Mouse (Mus musculus) hindbrain, postnatal 0 days (tissue): ENCODE measurements around the gene Cacna1i. TPM values are rescaled to one million over a fixed set of nuclear protein-coding genes. Genes with fewer than 3 reads are reported as not detected.

Experiments
- ATAC-seq: fragments of 200-750 bp; cut with Nextera tagmentation; 2 replicates; pipeline ENCODE4 v1.8.0; 2017; ENCODE audit warnings: mild to moderate bottlenecking, moderate TSS enrichment, moderate library complexity
- DNase-seq: peaks from one replicate; pipeline ENCODE4 v3.0.0-alpha.2; 2015; ENCODE audit warnings: low spot score
- H3K27ac ChIP-seq: fragments of 300-500 bp; sonication (generic); 2 replicates; pipeline ENCODE4 v1.5.1; 2014; ENCODE audit warnings: mild to moderate bottlenecking
- H3K27me3 ChIP-seq: fragments of 300-500 bp; sonication (generic); 2 replicates; pipeline ENCODE4 v1.6.1; 2014; ENCODE audit warnings: low read length, mixed read lengths; ENCODE audit not compliant: insufficient read depth
- H3K36me3 ChIP-seq: fragments of 300-500 bp; sonication (generic); 2 replicates; pipeline ENCODE4 v1.6.1; 2014; ENCODE audit warnings: low read length, mixed read lengths; ENCODE audit not compliant: insufficient read depth
- H3K4me1 ChIP-seq: fragments of 300-500 bp; sonication (generic); 2 replicates; pipeline ENCODE4 v1.6.1; 2014; ENCODE audit warnings: antibody characterized with exemption, low read length, mixed read lengths; ENCODE audit not compliant: insufficient read depth
- H3K4me2 ChIP-seq: fragments of 300-500 bp; sonication (generic); 2 replicates; pipeline ENCODE4 v1.6.1; 2014; ENCODE audit warnings: low read depth, mild to moderate bottlenecking, low read length, moderate library complexity, mixed read lengths
- H3K4me3 ChIP-seq: fragments of 300-500 bp; sonication (generic); 2 replicates; pipeline ENCODE4 v1.5.1; 2014; ENCODE audit warnings: low read length
- H3K9ac ChIP-seq: fragments of 300-500 bp; sonication (generic); replicated peaks from 2 replicates; pipeline ENCODE4 v1.6.1; 2014; ENCODE audit warnings: mild to moderate bottlenecking, low read length, moderate library complexity, mixed read lengths
- H3K9me3 ChIP-seq: fragments of 300-500 bp; sonication (generic); 2 replicates; pipeline ENCODE4 v1.6.1; 2016; ENCODE audit warnings: low read length, mixed read lengths
- CTCF ChIP-seq: IDR thresholded peaks from 2 replicates; pipeline ENCODE4 v1.5.1; 2016; ENCODE audit warnings: antibody characterized with exemption, control low read depth, low read depth
- WGBS: fragments of 180-500 bp; shearing (Covaris S2); extraction: QIAGEN DNeasy Blood & Tissue Kit; methylation state at CpG from one replicate; pipeline ENCODE4 v1.1.7; 2014; 5-methylcytosine and 5-hydroxymethylcytosine counted together
- polyA plus RNA-seq: library from polyadenylated mRNA; unstranded; fragments of >200 nt; fragmentation: Nextera tagmentation; extraction: Ambion mirVana; gene quantifications from 2 replicates; pipeline ENCODE4 v1.2.1, GENCODE M21; 2015
- total RNA-seq: library from RNA; depleted of rRNA; stranded (reverse); fragments of >200 nt; gene quantifications from 2 replicates; pipeline ENCODE4 v1.2.3, GENCODE M21; 2014

Gene Cacna1i
- total and polyA plus RNA-seq, 2 experiments from 2014 or later = 0.50 to 10.8 TPM

- Histone ChIP-seq H3K9me3 (no peaks in the 10 kb centered on the region), H3K4me3 (no peak overlapping the region), H3K9ac (no peak overlapping the region), H3K4me2 (no peak overlapping the region), H3K36me3 (no peaks in the 10 kb centered on the region), H3K4me1 (0 out of 2 replicates have a peak, but pooled peaks cover 7% of the 10 kb centered on the region), H3K27ac (no peak overlapping the region), H3K27me3 (no peaks in the 10 kb centered on the region)
- ATAC-seq = no peak
- 56% methylated on average over 8 of the region's 8 CpGs for WGBS
- TF ChIP-seq CTCF = no peak
- DNase-seq = no peak
Measured at GRCm38 (mm10) chr15:80317841-80318530, 30.9 kb downstream of the Cacna1i start.

DNA sequence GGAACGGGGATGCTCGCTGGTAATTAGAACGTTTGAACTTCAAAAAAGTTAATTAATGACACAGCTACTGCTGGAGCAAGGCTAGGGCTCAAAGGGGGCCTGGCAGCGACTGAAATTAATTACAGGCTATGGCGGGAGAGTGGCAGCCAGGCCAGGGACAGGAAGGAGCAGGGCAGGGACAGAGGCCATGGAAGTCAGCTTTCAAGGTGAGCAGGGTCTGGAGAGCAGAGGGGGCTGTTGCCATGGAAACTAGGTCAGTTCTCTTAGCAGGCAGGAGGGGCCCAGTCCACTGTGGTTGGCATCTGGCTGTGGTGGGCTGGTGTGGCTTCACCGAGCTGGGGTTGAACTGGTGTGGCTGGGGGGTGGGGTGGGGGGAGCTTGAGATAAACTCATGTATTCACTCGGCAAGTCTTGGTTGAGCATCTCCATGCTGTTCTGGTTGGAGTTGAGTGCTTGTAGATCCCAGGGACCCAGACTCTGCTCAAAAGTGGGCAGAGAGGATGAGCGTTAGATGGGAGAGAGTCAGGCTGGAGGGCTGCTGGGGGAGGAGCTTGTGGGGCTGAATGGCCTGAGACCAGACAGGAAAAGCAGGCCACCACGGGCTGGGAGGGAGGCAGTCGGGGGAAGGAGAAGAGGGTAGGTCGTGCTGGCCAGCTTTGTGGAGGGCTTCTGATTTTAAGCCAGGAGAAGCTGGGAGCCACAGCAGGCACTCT lies 31.7 kb downstream of the Cacna1i start:
- H3K27me3 ChIP-seq = no peaks in the 10 kb centered on the region
- H3K9me3 ChIP-seq = no peaks in the 10 kb centered on the region
- no peak overlapping the region for H3K4me3 ChIP-seq
- no peak for TF ChIP-seq CTCF
- H3K36me3 ChIP-seq = no peaks in the 10 kb centered on the region
- H3K9ac ChIP-seq = no peak overlapping the region
- 13% methylated on average over 11 of the region's 11 CpGs for WGBS
- no peak for ATAC-seq
- no peak overlapping the region for H3K27ac ChIP-seq
- H3K4me2 ChIP-seq = no peak overlapping the region
- 0 out of 2 replicates have a peak, but pooled peaks cover 7% of the 10 kb centered on the region for H3K4me1 ChIP-seq
- no peak for DNase-seq

- 0 out of 2 replicates have a peak, but pooled peaks cover 7% of the 10 kb centered on the region for H3K4me1 ChIP-seq
- no peaks in the 10 kb centered on the region for H3K27me3 ChIP-seq
- no peaks in the 10 kb centered on the region for H3K36me3 ChIP-seq
- WGBS = 56% methylated on average over 2 of the region's 2 CpGs
- no peaks in the 10 kb centered on the region for H3K9me3 ChIP-seq
- ATAC-seq (no peak), DNase-seq (no peak)
- no peak overlapping the region for H3K27ac ChIP-seq
- no peak overlapping the region for H3K9ac ChIP-seq
- TF ChIP-seq CTCF = no peak
- H3K4me3 ChIP-seq = no peak overlapping the region
- H3K4me2 ChIP-seq = no peak overlapping the region
Measured at GRCm38 (mm10) chr15:80319315-80319714, 32.3 kb downstream of the Cacna1i start.

DNA sequence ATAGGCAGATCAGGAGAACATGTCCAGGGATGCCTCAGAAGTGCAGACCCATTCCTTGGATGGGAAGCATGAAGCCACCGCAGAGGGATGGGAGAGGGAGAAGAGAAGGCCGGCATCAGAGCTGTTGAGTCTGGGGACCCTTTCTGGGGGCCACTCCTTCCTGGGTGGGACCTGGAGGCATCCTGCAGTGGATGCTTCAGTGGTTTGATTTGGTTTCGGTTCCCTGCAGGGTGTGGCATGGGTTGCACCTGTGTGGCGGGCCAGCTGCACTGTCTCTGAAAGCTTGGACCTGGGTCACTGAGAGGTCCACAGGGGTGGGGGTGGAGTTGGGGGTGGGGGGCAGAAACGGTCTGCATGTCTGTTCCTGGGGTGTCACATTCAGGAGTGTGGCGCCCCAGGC lies 32.9 kb downstream of the Cacna1i start:
- TF ChIP-seq CTCF = no peak
- H3K36me3 ChIP-seq = no peaks in the 10 kb centered on the region
- DNase-seq (no peak), ATAC-seq (no peak)
- H3K27me3 ChIP-seq = no peaks in the 10 kb centered on the region
- no peak overlapping the region for H3K9ac ChIP-seq
- H3K9me3 ChIP-seq = no peaks in the 10 kb centered on the region
- 82% methylated on average over 6 of the region's 6 CpGs for whole genome bisulfite sequencing
- H3K4me1 ChIP-seq = 0 out of 2 replicates have a peak, but pooled peaks cover 7% of the 10 kb centered on the region
- H3K27ac ChIP-seq = no peak overlapping the region
- no peak overlapping the region for H3K4me3 ChIP-seq
- no peak overlapping the region for H3K4me2 ChIP-seq

- H3K27me3 ChIP-seq = no peaks in the 10 kb centered on the region
- no peak for ATAC-seq
- H3K4me2 ChIP-seq = no peak overlapping the region
- H3K36me3 ChIP-seq = no peaks in the 10 kb centered on the region
- H3K27ac ChIP-seq = no peak overlapping the region
- TF ChIP-seq CTCF = no peak
- 77% methylated on average over 2 of the region's 2 CpGs for WGBS
- H3K4me3 ChIP-seq = no peak overlapping the region
- 0 out of 2 replicates have a peak, but pooled peaks cover 9% of the 10 kb centered on the region for H3K4me1 ChIP-seq
- H3K9ac ChIP-seq = no peak overlapping the region
- H3K9me3 ChIP-seq = no peaks in the 10 kb centered on the region
- no peak for DNase-seq
Measured at GRCm38 (mm10) chr15:80325207-80325606, 38.2 kb downstream of the Cacna1i start.

- ATAC-seq (no peak), DNase-seq (no peak)
- no peak for TF ChIP-seq CTCF
- Histone ChIP-seq H3K4me1 (0 out of 2 replicates have a peak, but pooled peaks cover 11% of the 10 kb centered on the region), H3K36me3 (no peaks in the 10 kb centered on the region), H3K27ac (no peak overlapping the region), H3K9ac (no peak overlapping the region), H3K4me3 (no peak overlapping the region), H3K27me3 (no peaks in the 10 kb centered on the region), H3K4me2 (no peak overlapping the region), H3K9me3 (no peaks in the 10 kb centered on the region)
- 76% methylated on average over 9 of the region's 9 CpGs for WGBS
Measured at GRCm38 (mm10) chr15:80325756-80326155, 38.7 kb downstream of the Cacna1i start.

- no peak overlapping the region for H3K27ac ChIP-seq
- TF ChIP-seq CTCF = no peak
- no peak for ATAC-seq
Measured at GRCm38 (mm10) chr15:80326947-80327346, 39.9 kb downstream of the Cacna1i start.

More at GRCm38 (mm10) chr15:80326947-80327346, 39.9 kb downstream of the Cacna1i start:
- no peaks in the 10 kb centered on the region for H3K9me3 ChIP-seq
- 90% methylated on average over 4 of the region's 4 CpGs for WGBS
- no peak overlapping the region for H3K9ac ChIP-seq
- H3K4me3 ChIP-seq = no peak overlapping the region
- H3K36me3 ChIP-seq = no peaks in the 10 kb centered on the region
- H3K4me1 ChIP-seq = 0 out of 2 replicates have a peak, but pooled peaks cover 11% of the 10 kb centered on the region
- H3K4me2 ChIP-seq = no peak overlapping the region
- no peak for DNase-seq
- H3K27me3 ChIP-seq = no peaks in the 10 kb centered on the region
